Mouse (Mus musculus): ENCODE measurements around the gene Pla2g4e.

DNA sequence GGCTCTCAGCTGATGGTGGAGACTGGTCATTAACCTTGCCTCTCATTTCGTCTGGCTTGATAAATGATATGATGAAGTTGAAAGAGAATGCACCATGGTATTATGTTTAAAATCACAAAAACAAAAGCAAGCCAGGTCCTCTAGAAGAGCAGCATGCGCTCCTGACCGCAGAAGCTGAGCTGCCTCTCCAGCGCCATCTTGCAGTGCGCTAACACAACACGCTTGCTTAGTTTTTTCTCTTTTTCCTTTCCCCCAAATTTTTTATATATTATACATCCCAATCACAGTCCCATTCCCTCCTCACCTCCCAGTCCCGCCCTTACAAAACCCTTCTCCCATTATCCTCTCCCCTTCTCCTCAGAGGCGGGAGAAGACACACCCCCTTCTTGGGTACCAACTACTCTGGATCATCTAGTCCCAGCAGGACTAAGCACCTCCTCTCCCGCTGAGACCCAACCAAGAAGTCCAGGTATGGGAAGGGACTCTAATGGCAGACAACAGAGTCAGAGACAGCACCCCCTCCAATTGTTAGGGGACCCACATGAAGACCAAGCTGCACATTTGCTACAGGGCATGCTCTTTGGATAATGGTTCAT lies 384 bp upstream of the Pla2g4e start:
- TF ChIP-seq CTCF (IDR thresholded peaks at IDR 0.05; ENCODE audit: low read depth, low read length) = no peak
- no peak for TF ChIP-seq POLR2AphosphoS5 (IDR thresholded peaks at IDR 0.05; ENCODE audit: insufficient replicate concordance, low read depth, low read length)
- TF ChIP-seq GATA1 (IDR thresholded peaks at IDR 0.05; ENCODE audit: borderline replicate concordance, low read length) = no peak
